Mouse (Mus musculus): ENCODE results near the gene Cwc22.

Cwc22 gene

GRCm38 (mm10) chr2:77923182-77923581, 23.0 kb downstream of the Cwc22 start:
- DNase-seq, result no peak

GRCm38 (mm10) chr2:77921307-77921706, 24.9 kb downstream of the Cwc22 start:
- no peak for DNase-seq

- no peak for DNase-seq
Measured at GRCm38 (mm10) chr2:77920621-77921020, 25.6 kb downstream of the Cwc22 start.

GRCm38 (mm10) chr2:77918474-77918873, 27.7 kb downstream of the Cwc22 start:
- no peak for DNase-seq

GRCm38 (mm10) chr2:77918006-77918405, 28.2 kb downstream of the Cwc22 start:
- DNase-seq, result no peak

- DNase-seq, result no peak
Measured at GRCm38 (mm10) chr2:77917360-77917734, 28.8 kb downstream of the Cwc22 start.

GRCm38 (mm10) chr2:77916586-77917359, 29.4 kb downstream of the Cwc22 start:
- no peak for DNase-seq

GRCm38 (mm10) chr2:77915187-77915586, 31.0 kb downstream of the Cwc22 start:
- no peak for DNase-seq

- no peak for DNase-seq
Measured at GRCm38 (mm10) chr2:77913628-77914027, 32.5 kb downstream of the Cwc22 start.

- no peak for DNase-seq
Measured at GRCm38 (mm10) chr2:77912197-77912596, 34.0 kb downstream of the Cwc22 start.

GRCm38 (mm10) chr2:77911452-77911851, 34.7 kb downstream of the Cwc22 start:
- no peak for DNase-seq

- DNase-seq, result no peak
Measured at GRCm38 (mm10) chr2:77910216-77910615, 36.0 kb downstream of the Cwc22 start.

- no peak for DNase-seq
Measured at GRCm38 (mm10) chr2:77907164-77907563, 39.0 kb downstream of the Cwc22 start.

GRCm38 (mm10) chr2:77905023-77905422, 41.2 kb downstream of the Cwc22 start:
- DNase-seq, result no peak

GRCm38 (mm10) chr2:77904495-77904894, 41.7 kb downstream of the Cwc22 start:
- DNase-seq, result no peak

GRCm38 (mm10) chr2:77903979-77904378, 42.2 kb downstream of the Cwc22 start:
- no peak for DNase-seq

GRCm38 (mm10) chr2:77903098-77903497, 43.1 kb downstream of the Cwc22 start:
- no peak for DNase-seq

GRCm38 (mm10) chr2:77901269-77901668, 44.9 kb downstream of the Cwc22 start:
- DNase-seq, result no peak

GRCm38 (mm10) chr2:77900741-77901140, 45.4 kb downstream of the Cwc22 start:
- no peak for DNase-seq

- no peak for DNase-seq
Measured at GRCm38 (mm10) chr2:77900111-77900510, 46.1 kb downstream of the Cwc22 start.

GRCm38 (mm10) chr2:77898436-77898835, 47.7 kb downstream of the Cwc22 start:
- DNase-seq, result no peak

GRCm38 (mm10) chr2:77897988-77898387, 48.2 kb downstream of the Cwc22 start:
- no peak for DNase-seq

GRCm38 (mm10) chr2:77897558-77897899, 48.6 kb downstream of the Cwc22 start:
- no peak for DNase-seq

- no peak for DNase-seq
Measured at GRCm38 (mm10) chr2:77896843-77897557, 49.2 kb downstream of the Cwc22 start.
